Mouse (Mus musculus): Measurements from ENCODE around the gene Qpctl. TPM values are rescaled to one million over a fixed set of nuclear protein-coding genes. Genes with fewer than 3 reads are reported as not detected.

Gene Qpctl
- polyA plus RNA-seq, 1 experiment from 2014 or later: 14.4 TPM

- Histone ChIP-seq H3K4me2 (peak within 1 kb of the TSS; percentile 95), H3K9me3 (replicated peaks) (no peaks in the 10 kb centered on the region), H3K27ac (peak within 1 kb of the TSS; percentile 99), H3K36me3 (peaks cover 40% of the 10 kb centered on the region), H3K4me1 (peaks cover 50% of the 10 kb centered on the region), H3K27me3 (0 out of 2 replicates have a peak, but pooled peaks cover 8% of the 10 kb centered on the region), H3K4me3 (replicated peaks) (peak within 1 kb of the TSS; percentile 85), H3K9ac (peak within 1 kb of the TSS; percentile 93)
- no peak for ATAC-seq (replicated peaks; ENCODE audit: low FRiP score)
- WGBS: 2% methylated on average over 19 of the region's 36 CpGs
These were observed 54.6 kb downstream of the Qpctl start, which contains the start of gene Six5 for GRCm38 (mm10) chr7:19094471-19094825. Gene Six5, plus strand, starts transcription at chr7:19094594.

GRCm38 (mm10) chr7:19093537-19094385, 55.3 kb downstream of the Qpctl start:
- WGBS: under 1% methylated on average over 45 of the region's 45 CpGs
- H3K27me3 ChIP-seq: 0 out of 2 replicates have a peak, but pooled peaks cover 8% of the 10 kb centered on the region
- peak overlapping the region; percentile 93 for H3K9ac ChIP-seq
- peaks cover 41% of the 10 kb centered on the region for H3K36me3 ChIP-seq
- H3K27ac ChIP-seq: peak overlapping the region; percentile 99
- H3K9me3 ChIP-seq (replicated peaks): no peaks in the 10 kb centered on the region
- H3K4me3 ChIP-seq (replicated peaks): peak overlapping the region; percentile 85
- peak overlapping the region; percentile 95 for H3K4me2 ChIP-seq
- H3K4me1 ChIP-seq: peaks cover 51% of the 10 kb centered on the region
- peak; percentile 86 for ATAC-seq (replicated peaks; ENCODE audit: low FRiP score)

DNA sequence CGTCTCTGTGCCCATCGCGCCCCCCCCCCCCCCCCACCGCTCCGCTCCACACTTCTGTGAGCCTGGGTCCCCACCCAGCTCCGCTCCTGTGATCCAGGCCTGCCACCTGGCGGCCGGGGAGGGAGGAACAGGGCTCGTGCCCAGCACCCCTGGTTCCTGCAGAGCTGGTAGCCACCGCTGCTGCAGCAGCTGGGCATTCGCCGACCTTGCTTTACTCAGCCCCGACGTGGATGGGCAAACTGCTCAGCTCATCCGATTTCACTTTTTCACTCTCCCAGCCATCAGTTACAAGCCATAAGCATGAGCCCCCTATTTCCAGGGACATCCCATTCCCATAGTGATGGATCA, 55.9 kb downstream of the Qpctl start:
- 0 out of 2 replicates have a peak, but pooled peaks cover 8% of the 10 kb centered on the region for H3K27me3 ChIP-seq
- H3K4me3 ChIP-seq (replicated peaks): peak overlapping the region; percentile 85
- under 1% methylated on average over 13 of the region's 15 CpGs for WGBS
- H3K4me2 ChIP-seq: peak overlapping the region; percentile 95
- peak overlapping the region; percentile 49; the same call in 1 of the 2 replicates for H3K9ac ChIP-seq
- peaks cover 54% of the 10 kb centered on the region for H3K4me1 ChIP-seq
- H3K36me3 ChIP-seq: peaks cover 44% of the 10 kb centered on the region
- ATAC-seq (replicated peaks; ENCODE audit: low FRiP score): peak; percentile 50
- H3K27ac ChIP-seq: peak overlapping the region; percentile 99
- H3K9me3 ChIP-seq (replicated peaks): no peaks in the 10 kb centered on the region

DNA sequence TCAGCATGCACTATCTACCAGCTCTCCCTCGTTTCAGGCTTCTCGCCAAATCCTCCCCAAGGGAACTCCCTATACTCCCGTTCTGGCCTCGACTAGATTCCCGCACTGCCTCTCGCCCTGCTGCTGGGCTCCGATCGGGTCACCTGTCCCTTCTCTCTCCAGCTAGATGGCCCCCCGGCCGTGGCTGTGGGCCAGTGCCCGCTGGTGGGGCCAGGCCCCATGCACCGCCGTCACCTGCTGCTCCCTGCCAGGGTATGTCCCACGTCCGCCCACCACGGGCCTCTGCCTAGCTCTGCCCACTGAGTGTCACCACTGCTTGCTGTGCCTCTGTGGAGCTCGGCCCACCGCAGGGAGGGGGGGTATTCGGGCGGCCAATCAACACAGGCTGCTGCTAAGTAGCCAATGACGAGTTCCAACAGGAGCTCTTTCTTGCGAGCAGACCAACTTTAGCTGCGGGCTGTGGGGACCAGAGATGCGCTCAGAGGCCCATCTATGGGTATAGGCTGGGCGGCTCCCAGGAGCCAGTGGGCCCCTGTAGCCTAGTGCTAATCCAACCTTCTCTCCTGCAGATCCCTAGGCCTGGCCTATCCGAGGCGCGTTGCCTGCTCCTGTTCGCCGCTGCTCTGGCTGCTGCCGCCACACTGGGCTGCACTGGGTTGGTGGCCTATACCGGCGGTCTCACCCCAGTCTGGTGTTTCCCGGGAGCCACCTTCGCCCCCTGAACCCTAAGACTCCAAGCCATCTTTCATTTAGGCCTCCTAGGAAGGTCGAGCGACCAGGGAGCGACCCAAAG, 56.5 kb downstream of the Qpctl start:
- Histone ChIP-seq H3K27me3 (0 out of 2 replicates have a peak, but pooled peaks cover 8% of the 10 kb centered on the region), H3K4me3 (replicated peaks) (peak overlapping the region; percentile 85)

GRCm38 (mm10) chr7:19091913-19092312, 57.2 kb downstream of the Qpctl start:
- Histone ChIP-seq H3K27ac (peak overlapping the region; percentile 99), H3K27me3 (0 out of 2 replicates have a peak, but pooled peaks cover 8% of the 10 kb centered on the region), H3K4me3 (replicated peaks) (peak overlapping the region; percentile 85), H3K9ac (peak overlapping the region; percentile 49; the same call in 1 of the 2 replicates), H3K9me3 (replicated peaks) (no peaks in the 10 kb centered on the region), H3K4me2 (peak overlapping the region; percentile 95), H3K36me3 (peaks cover 46% of the 10 kb centered on the region), H3K4me1 (peaks cover 44% of the 10 kb centered on the region)
- WGBS: 46% methylated on average over 17 of the region's 17 CpGs
- ATAC-seq (replicated peaks; ENCODE audit: low FRiP score): no peak

More for the DNA sequence above, 56.5 kb downstream of the Qpctl start:
- peaks cover 46% of the 10 kb centered on the region for H3K36me3 ChIP-seq
- peak overlapping the region; percentile 99 for H3K27ac ChIP-seq
- WGBS: 6% methylated on average over 38 of the region's 38 CpGs
- H3K4me1 ChIP-seq: peaks cover 51% of the 10 kb centered on the region
- H3K9ac ChIP-seq: peak overlapping the region; percentile 49
- no peaks in the 10 kb centered on the region for H3K9me3 ChIP-seq (replicated peaks)
- peak; percentile 54 for ATAC-seq (replicated peaks; ENCODE audit: low FRiP score)
- peak overlapping the region; percentile 95 for H3K4me2 ChIP-seq

MicroRNAs within 50 kb of the gene (microRNA counts, 519-probe panel; counts per million panel counts)
- 2,049 counts per million, percentile 18 among the panel's probes with 10 or more counts for microRNA mmu-miR-330

Small RNA genes within 50 kb of the gene (microRNA-seq; reads per million reads assigned to microRNA genes)
- 157 reads per million, percentile 62 among the genes with 10 or more reads in this experiment for gene Mir330

Other genes starting within 250 kb of the Qpctl start
- gene Ccdc61, start 238.9 kb downstream of the Qpctl start, polyA plus RNA-seq (2015; fragmentation: Nextera tagmentation; extraction: Ambion mirVana): 27.7 and 28.9 TPM in 2 replicates
- gene Nova2, start 223.4 kb downstream of the Qpctl start, polyA plus RNA-seq (2015; fragmentation: Nextera tagmentation; extraction: Ambion mirVana): 0.67 and 0.93 TPM in 2 replicates
- gene Nanos2, start 161.9 kb downstream of the Qpctl start, polyA plus RNA-seq (2015; fragmentation: Nextera tagmentation; extraction: Ambion mirVana): not detected in 2 replicates
- 3.5 and 3.9 TPM in 2 replicates for gene Mypop, start 158.0 kb downstream of the Qpctl start, polyA plus RNA-seq (2015; fragmentation: Nextera tagmentation; extraction: Ambion mirVana)
- gene Irf2bp1, start 145.2 kb downstream of the Qpctl start, polyA plus RNA-seq (2015; fragmentation: Nextera tagmentation; extraction: Ambion mirVana): 21.4 and 24.1 TPM in 2 replicates
- gene Foxa3, start 125.8 kb downstream of the Qpctl start, polyA plus RNA-seq (2015; fragmentation: Nextera tagmentation; extraction: Ambion mirVana): 1.2 and 1.3 TPM in 2 replicates
- gene Sympk, start 124.9 kb downstream of the Qpctl start, polyA plus RNA-seq (2015; fragmentation: Nextera tagmentation; extraction: Ambion mirVana): 34.3 and 38.4 TPM in 2 replicates
- not detected in 2 replicates for gene Rsph6a, start 94.6 kb downstream of the Qpctl start, polyA plus RNA-seq (2015; fragmentation: Nextera tagmentation; extraction: Ambion mirVana)
- 15.4 and 18.7 TPM in 2 replicates for gene Dmwd, start 73.1 kb downstream of the Qpctl start, polyA plus RNA-seq (2015; fragmentation: Nextera tagmentation; extraction: Ambion mirVana)
- gene Dmpk, start 65.4 kb downstream of the Qpctl start, polyA plus RNA-seq (2015; fragmentation: Nextera tagmentation; extraction: Ambion mirVana): 18.1 and 24.7 TPM in 2 replicates
- gene Six5, start 54.7 kb downstream of the Qpctl start, polyA plus RNA-seq (2015; fragmentation: Nextera tagmentation; extraction: Ambion mirVana): 8.0 and 10.1 TPM in 2 replicates
- 2.9 and 3.4 TPM in 2 replicates for gene Gm4969, start 30.9 kb downstream of the Qpctl start, polyA plus RNA-seq (2015; fragmentation: Nextera tagmentation; extraction: Ambion mirVana)
- 16.1 and 16.3 TPM in 2 replicates for gene Fbxo46, start 29.4 kb downstream of the Qpctl start, polyA plus RNA-seq (2015; fragmentation: Nextera tagmentation; extraction: Ambion mirVana)
- gene Snrpd2, start 431 bp upstream of the Qpctl start, polyA plus RNA-seq (2015; fragmentation: Nextera tagmentation; extraction: Ambion mirVana): 157 and 162 TPM in 2 replicates
- 0.76 and 1.0 TPM in 2 replicates for gene Gipr, start 16.8 kb upstream of the Qpctl start, polyA plus RNA-seq (2015; fragmentation: Nextera tagmentation; extraction: Ambion mirVana)
- 9.5 and 16.8 TPM in 2 replicates for gene Eml2, start 27.1 kb upstream of the Qpctl start, polyA plus RNA-seq (2015; fragmentation: Nextera tagmentation; extraction: Ambion mirVana)
- gene Gpr4, start 63.2 kb upstream of the Qpctl start, polyA plus RNA-seq (2015; fragmentation: Nextera tagmentation; extraction: Ambion mirVana): 2.7 and 3.3 TPM in 2 replicates
- gene Opa3, start 79.0 kb upstream of the Qpctl start, polyA plus RNA-seq (2015; fragmentation: Nextera tagmentation; extraction: Ambion mirVana): 38.8 and 40.5 TPM in 2 replicates
- gene Vasp, start 122.5 kb upstream of the Qpctl start, polyA plus RNA-seq (2015; fragmentation: Nextera tagmentation; extraction: Ambion mirVana): 87.4 and 89.8 TPM in 2 replicates
- 0.13 TPM in 1 of 2 replicates, not detected in the other for gene Ppm1n, start 130.8 kb upstream of the Qpctl start, polyA plus RNA-seq (2015; fragmentation: Nextera tagmentation; extraction: Ambion mirVana)
- gene Rtn2, start 133.3 kb upstream of the Qpctl start, polyA plus RNA-seq (2015; fragmentation: Nextera tagmentation; extraction: Ambion mirVana): 8.3 and 9.2 TPM in 2 replicates
- gene Fosb, start 160.8 kb upstream of the Qpctl start, polyA plus RNA-seq (2015; fragmentation: Nextera tagmentation; extraction: Ambion mirVana): 0.09 and 0.26 TPM in 2 replicates
- gene Ercc1, start 195.5 kb upstream of the Qpctl start, polyA plus RNA-seq (2015; fragmentation: Nextera tagmentation; extraction: Ambion mirVana): 85.7 and 87.2 TPM in 2 replicates
- 27.0 and 28.3 TPM in 2 replicates for gene Cd3eap, start 210.2 kb upstream of the Qpctl start, polyA plus RNA-seq (2015; fragmentation: Nextera tagmentation; extraction: Ambion mirVana)
- 5.5 and 5.8 TPM in 2 replicates for gene Ppp1r13l, start 210.5 kb upstream of the Qpctl start, polyA plus RNA-seq (2015; fragmentation: Nextera tagmentation; extraction: Ambion mirVana)
- gene Ercc2, start 232.7 kb upstream of the Qpctl start, polyA plus RNA-seq (2015; fragmentation: Nextera tagmentation; extraction: Ambion mirVana): 16.0 and 19.5 TPM in 2 replicates